Mouse (Mus musculus): ENCODE data around the gene Tgm6.

Gene Tgm6

GRCm38 (mm10) chr2:130112116-130112515 lies at the start of gene Tgm6:
Gene Tgm6 (plus strand): TSS chr2:130112416.
- DNase-seq (ENCODE audit: low spot score) = no peak

- no peak for DNase-seq (ENCODE audit: low spot score)
Measured at GRCm38 (mm10) chr2:130068228-130068627, 44.0 kb upstream of the Tgm6 start.

- DNase-seq (ENCODE audit: low spot score) = no peak
Measured at GRCm38 (mm10) chr2:130070396-130070795, 41.8 kb upstream of the Tgm6 start.

- DNase-seq (ENCODE audit: low spot score) = no peak
Measured at GRCm38 (mm10) chr2:130112804-130113203, 588 bp downstream of the Tgm6 start.

GRCm38 (mm10) chr2:130113379-130113778 lies 1.2 kb downstream of the Tgm6 start:
- no peak for DNase-seq (ENCODE audit: low spot score)

GRCm38 (mm10) chr2:130118649-130119048 lies 6.4 kb downstream of the Tgm6 start:
- no peak for DNase-seq (ENCODE audit: low spot score)

GRCm38 (mm10) chr2:130125279-130126059 lies 13.3 kb downstream of the Tgm6 start:
- DNase-seq (ENCODE audit: low spot score) = no peak

GRCm38 (mm10) chr2:130126073-130126472 lies 13.9 kb downstream of the Tgm6 start:
- no peak for DNase-seq (ENCODE audit: low spot score)

GRCm38 (mm10) chr2:130129687-130130086 lies 17.5 kb downstream of the Tgm6 start:
- no peak for DNase-seq (ENCODE audit: low spot score)

GRCm38 (mm10) chr2:130143011-130143410 lies 30.8 kb downstream of the Tgm6 start:
- DNase-seq (ENCODE audit: low spot score) = no peak

GRCm38 (mm10) chr2:130144703-130145324 lies 32.6 kb downstream of the Tgm6 start:
- DNase-seq (ENCODE audit: low spot score) = no peak

- DNase-seq (ENCODE audit: low spot score) = no peak
Measured at GRCm38 (mm10) chr2:130146089-130146668, 34.0 kb downstream of the Tgm6 start.

GRCm38 (mm10) chr2:130155171-130155570 lies 43.0 kb downstream of the Tgm6 start:
- no peak for DNase-seq (ENCODE audit: low spot score)

GRCm38 (mm10) chr2:130155851-130156250 lies 43.6 kb downstream of the Tgm6 start:
- no peak for DNase-seq (ENCODE audit: low spot score)

- DNase-seq (ENCODE audit: low spot score) = no peak
Measured at GRCm38 (mm10) chr2:130157231-130158087, 45.2 kb downstream of the Tgm6 start.

- no peak for DNase-seq (ENCODE audit: low spot score)
Measured at GRCm38 (mm10) chr2:130158088-130158437, 45.8 kb downstream of the Tgm6 start.

- no peak for DNase-seq (ENCODE audit: low spot score)
Measured at GRCm38 (mm10) chr2:130162701-130163100, 50.5 kb downstream of the Tgm6 start.

GRCm38 (mm10) chr2:130166311-130167214 lies 54.3 kb downstream of the Tgm6 start:
- no peak for DNase-seq (ENCODE audit: low spot score)

- no peak for DNase-seq (ENCODE audit: low spot score)
Measured at GRCm38 (mm10) chr2:130167861-130168260, 55.6 kb downstream of the Tgm6 start.

GRCm38 (mm10) chr2:130171674-130172073 lies 59.5 kb downstream of the Tgm6 start:
- no peak for DNase-seq (ENCODE audit: low spot score)

- DNase-seq (ENCODE audit: low spot score) = no peak
Measured at GRCm38 (mm10) chr2:130176820-130177219, 64.6 kb downstream of the Tgm6 start.
